Mouse (Mus musculus): ENCODE data around the gene Slc17a2.
A peak's percentile ranks its signal among the peaks of the same experiment; 100 is the strongest.

Slc17a2 gene

DNA sequence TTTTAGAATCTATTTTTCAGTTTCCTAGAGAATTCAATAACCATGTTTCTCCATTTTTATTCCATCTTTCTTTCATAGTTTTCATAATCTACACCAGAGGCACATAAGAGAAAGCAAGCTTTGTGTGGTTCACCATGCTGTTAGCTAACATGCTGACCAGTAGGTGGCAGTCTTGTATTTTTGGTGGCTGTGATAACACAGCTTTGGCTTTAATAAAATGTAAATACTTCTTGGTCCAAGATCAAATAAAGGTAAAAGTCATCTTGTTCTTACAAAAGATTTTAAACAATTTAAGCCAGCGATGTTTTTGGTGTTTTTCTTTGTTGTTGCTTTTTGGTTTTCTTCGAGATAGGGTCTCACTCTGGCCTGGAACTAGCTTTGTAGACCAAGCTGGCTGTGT lies 14.3 kb upstream of the Slc17a2 start:
- peak; percentile 44 to 71 for DNase-seq (ENCODE audit: low spot score in 2 of 2)

GRCm38 (mm10) chr13:23799405-23799804 lies 7.4 kb upstream of the Slc17a2 start:
- no peak for DNase-seq (ENCODE audit: low spot score in 2 of 2)

GRCm38 (mm10) chr13:23804532-23804931 lies 2.3 kb upstream of the Slc17a2 start:
- no peak for DNase-seq (ENCODE audit: low spot score in 2 of 2)

DNA sequence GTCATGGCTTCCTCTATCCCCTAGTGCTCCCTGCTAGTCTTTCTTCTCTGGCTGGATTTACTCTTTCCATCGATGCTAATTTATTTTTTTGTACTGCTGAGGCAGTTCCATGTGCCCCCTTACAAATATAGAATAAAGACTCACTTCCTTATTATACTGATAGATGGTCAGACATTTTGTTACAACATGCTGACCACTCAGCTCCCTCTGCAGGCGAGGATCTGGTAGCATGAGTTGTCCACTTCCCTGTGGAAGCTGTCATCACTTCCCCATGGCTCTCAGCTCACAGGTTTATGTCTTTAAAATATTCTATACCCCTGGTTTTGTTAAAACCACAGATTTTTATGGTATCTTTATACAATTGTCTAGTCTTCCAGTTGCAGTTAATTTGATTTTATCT lies 9.4 kb downstream of the Slc17a2 start:
- DNase-seq (ENCODE audit: low spot score in 2 of 2): no peak

- no peak for DNase-seq (ENCODE audit: low spot score in 2 of 2)
These were observed 13.6 kb downstream of the Slc17a2 start for GRCm38 (mm10) chr13:23820179-23820940.

GRCm38 (mm10) chr13:23822213-23822612 lies 15.4 kb downstream of the Slc17a2 start:
- DNase-seq (ENCODE audit: low spot score in 2 of 2): no peak

DNA sequence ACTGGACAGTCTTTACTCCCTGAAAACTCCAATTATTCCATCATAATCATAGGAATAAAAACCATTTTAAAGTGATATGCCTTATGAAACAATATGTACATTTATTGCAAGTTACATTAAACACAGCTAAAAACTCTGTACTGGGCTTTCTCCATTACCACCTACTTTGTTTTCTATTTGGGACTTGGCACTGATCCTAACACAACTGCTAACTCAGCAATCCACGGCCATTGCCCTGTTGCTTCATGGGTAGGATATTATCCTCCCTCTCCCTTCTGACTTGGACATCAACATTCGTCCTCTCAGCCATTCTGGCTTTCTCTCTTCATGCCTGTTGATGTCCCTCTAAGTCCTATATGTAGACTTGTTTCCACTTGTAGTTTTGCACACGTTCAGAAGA lies 19.8 kb downstream of the Slc17a2 start:
- no peak for DNase-seq (ENCODE audit: low spot score in 2 of 2)

- no peak for DNase-seq (ENCODE audit: low spot score in 2 of 2)
These were observed 26.3 kb downstream of the Slc17a2 start for GRCm38 (mm10) chr13:23833053-23833452.

- DNase-seq (ENCODE audit: low spot score in 2 of 2): no peak
These were observed 28.0 kb downstream of the Slc17a2 start for GRCm38 (mm10) chr13:23834836-23835235.

GRCm38 (mm10) chr13:23836630-23837029 lies 29.8 kb downstream of the Slc17a2 start:
- DNase-seq (ENCODE audit: low spot score in 2 of 2): no peak

- no peak for DNase-seq (ENCODE audit: low spot score in 2 of 2)
These were observed 32.5 kb downstream of the Slc17a2 start, which contains the start of gene Slc17a3 for GRCm38 (mm10) chr13:23839308-23839707. TSS of gene Slc17a3 (plus strand) at chr13:23839434.

GRCm38 (mm10) chr13:23845851-23846250 lies 39.1 kb downstream of the Slc17a2 start:
- DNase-seq (ENCODE audit: low spot score in 2 of 2): no peak

GRCm38 (mm10) chr13:23849299-23849698 lies 42.5 kb downstream of the Slc17a2 start:
- no peak for DNase-seq (ENCODE audit: low spot score in 2 of 2)

DNA sequence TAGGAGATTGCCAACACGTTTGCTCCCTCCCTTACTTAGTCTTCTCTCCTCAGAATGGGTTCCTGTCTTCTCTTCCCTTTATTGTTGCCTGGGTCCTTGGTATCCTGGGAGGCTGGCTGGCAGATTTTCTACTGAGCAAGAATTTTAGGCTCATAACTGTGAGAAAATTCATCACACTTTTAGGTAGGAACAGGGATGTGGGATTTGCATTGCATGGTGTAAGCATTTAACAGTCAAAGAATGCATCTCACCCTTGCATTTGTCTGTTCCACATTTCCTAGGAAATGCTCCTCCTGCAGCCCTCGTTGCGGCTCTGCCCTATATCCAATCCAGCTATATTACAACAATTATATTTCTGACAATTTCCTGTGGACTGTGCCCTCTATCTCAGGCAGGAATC lies 49.6 kb downstream of the Slc17a2 start:
- DNase-seq (ENCODE audit: low spot score in 2 of 2): no peak

- DNase-seq (ENCODE audit: low spot score in 2 of 2): no peak
These were observed 55.0 kb downstream of the Slc17a2 start for GRCm38 (mm10) chr13:23861815-23862214.

DNA sequence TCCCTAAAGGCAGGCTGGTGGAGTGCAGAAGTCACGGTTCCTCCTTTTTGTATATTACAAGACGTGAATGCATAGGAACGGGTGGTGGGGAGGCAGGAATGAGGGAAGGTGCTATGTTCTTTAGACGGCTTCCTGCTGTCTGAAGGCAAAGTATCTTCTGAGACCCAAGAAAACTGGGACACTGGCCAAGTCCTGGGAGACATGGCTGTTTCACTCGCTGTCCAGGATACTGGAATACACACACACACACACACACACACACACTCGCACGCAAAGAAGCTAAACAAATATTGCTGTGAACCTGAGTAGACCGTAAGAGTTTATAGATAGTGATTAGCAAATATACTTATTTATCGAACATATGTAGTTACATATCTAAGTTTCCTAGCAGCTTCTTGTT lies 57.9 kb downstream of the Slc17a2 start:
- no peak for DNase-seq (ENCODE audit: low spot score in 2 of 2)

DNA sequence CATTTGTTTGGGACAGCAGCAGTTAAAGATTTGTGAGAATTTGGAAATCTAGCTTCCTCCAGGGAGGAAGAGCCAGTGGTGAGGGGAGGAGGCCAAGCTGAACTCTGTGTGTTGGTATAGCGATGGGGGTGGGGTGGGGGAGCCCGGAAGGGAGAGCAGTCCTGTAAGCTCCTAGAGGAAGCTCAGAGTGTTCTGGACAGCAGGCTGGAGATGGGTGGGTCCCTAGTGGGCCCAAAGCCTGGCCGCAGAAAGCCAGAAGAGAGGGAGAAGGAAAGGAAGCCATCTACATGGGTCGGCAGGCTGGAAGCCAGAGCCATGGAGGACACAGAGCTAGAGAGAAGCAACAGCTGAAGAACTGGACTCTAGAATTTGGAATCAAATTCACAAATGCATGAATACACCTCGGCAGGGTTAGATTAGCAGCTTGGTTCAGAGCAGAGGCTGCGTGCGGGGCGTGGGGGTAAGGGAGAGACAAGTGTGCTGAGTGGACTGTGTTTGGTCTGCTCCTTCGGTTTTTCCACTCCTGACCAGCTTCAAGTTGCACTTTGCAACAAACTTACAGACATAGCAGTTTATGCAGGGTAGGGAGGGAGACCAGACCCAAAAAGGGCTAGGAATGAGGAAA lies 59.4 kb downstream of the Slc17a2 start:
- DNase-seq (ENCODE audit: low spot score in 2 of 2): no peak

DNA sequence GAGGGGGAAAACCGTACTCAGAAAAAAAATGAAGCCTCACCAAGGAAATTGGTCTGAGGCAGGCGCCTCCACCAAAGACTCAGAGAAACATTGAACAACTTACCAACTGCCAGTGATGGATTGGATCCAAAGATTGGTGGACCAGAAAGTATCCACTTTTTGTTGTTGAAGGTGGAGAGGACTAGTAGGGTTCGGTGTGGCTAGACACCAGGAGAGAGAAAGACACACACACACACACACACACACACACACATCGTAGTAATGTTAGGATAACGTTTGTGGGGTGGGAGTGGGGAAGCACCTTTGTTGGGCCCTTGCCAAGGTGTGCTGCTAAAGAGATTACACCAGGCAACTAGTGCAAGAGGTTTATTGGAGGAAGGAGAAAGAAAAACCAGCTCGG lies 60.2 kb downstream of the Slc17a2 start:
- no peak for DNase-seq (ENCODE audit: low spot score in 2 of 2)

DNA sequence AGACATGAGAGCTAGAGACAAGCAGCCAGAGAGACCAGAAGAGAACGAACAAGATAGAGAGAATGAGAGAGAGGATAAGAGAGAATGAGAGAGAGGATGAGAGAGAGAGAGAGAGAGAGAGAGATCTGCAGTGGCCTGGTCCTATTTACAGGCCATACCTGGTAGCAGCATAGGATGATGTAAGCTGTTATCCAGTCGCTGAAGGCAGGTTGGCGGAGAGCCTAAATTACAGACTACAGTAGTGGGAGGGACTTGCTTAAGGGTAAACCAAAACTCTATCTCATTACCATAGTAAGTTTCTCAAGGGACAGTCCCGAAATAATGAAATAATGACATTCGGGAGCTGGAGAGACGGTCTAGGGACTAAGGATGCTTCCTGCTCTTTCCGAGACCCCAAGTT lies 60.6 kb downstream of the Slc17a2 start, which contains the start of gene Slc17a1:
Gene Slc17a1, plus strand, starts transcription at position 346 of the 400 bp plus-strand sequence.
- no peak for DNase-seq (ENCODE audit: low spot score in 2 of 2)

DNA sequence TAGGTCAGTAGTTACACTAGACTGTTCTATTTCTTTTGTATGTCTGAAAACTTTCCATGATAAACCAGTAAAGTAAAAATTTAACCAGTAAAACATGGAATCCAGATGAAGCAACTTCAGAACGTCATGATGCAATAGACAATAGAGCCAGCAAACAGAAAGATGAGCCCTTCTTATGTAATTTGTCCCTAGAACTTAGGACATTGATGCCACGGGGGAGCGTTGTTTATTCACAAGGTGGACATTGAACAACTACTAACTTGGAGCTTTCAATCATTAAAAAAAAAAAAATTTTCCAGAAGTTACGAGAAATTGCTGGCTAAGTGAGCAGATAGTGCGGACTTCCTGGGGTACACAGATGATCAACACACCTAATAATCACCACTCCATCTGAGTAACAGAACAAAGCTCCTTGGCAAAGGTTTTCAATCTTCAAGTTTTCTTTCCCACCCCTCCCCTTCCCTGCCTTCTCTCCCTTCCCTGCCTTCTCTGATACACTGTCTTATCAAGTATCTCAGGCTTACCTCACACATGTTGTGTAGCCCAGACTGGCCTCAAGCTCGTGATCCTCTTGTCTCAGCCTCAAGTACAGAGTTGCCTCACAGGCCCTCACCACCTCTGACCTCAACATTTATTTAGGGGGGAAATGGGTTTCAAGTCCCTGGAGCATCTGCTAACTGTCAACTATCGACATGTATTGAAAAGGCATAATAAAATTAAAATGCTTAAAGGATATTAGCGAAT lies 62.2 kb downstream of the Slc17a2 start:
- no peak for DNase-seq (ENCODE audit: low spot score in 2 of 2)

DNA sequence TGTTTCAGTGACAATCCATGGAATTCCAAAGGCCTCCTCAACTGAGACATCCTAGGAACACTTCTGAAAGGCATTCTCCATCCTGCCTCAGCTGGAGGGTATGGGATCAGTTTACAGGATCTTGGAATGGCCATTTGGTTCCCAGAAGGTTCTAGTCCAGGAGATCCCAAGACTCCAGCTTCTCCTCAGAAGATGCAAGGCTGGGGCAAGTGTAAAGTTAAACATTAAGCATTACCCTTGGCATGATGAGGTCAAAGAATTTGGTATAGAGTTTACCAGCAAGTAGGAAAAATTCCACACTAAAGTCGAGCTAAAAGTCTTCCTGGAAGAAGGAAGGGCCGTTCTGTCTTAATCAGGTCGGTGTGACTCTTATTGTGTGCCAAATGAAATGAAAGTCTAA lies 63.2 kb downstream of the Slc17a2 start:
- DNase-seq (ENCODE audit: low spot score in 2 of 2): no peak

GRCm38 (mm10) chr13:23873141-23873540 lies 66.3 kb downstream of the Slc17a2 start:
- no peak for DNase-seq (ENCODE audit: low spot score in 2 of 2)

Measured in spleen, postnatal 4 days (tissue).